Mouse (Mus musculus) intestine, embryonic 14.5 days (tissue): ENCODE data around the gene Rnf227. TPM values are rescaled to one million over a fixed set of nuclear protein-coding genes. Genes with fewer than 3 reads are reported as not detected.
A peak's percentile ranks its signal among the peaks of the same experiment; 100 is the strongest.
"Not testable (repeated sequence)": the region's sequence is repeated elsewhere in the genome, so short reads cannot be mapped to it uniquely, and the experiment has no call there.

Experiments
- ATAC-seq: fragments of 200-750 bp; cut with Nextera tagmentation; replicated peaks from 2 replicates; pipeline ENCODE4 v1.8.0; 2017; ENCODE audit warnings: low read depth, moderate number of reproducible peaks, moderate TSS enrichment, moderate library complexity; ENCODE audit not compliant: low FRiP score, low TSS enrichment
- DNase-seq: peaks from one replicate; pipeline ENCODE4 v3.0.0-alpha.2; 2018; ENCODE audit warnings: low spot score
- H3K27ac ChIP-seq: fragments of 300-500 bp; sonication (generic); 2 replicates; pipeline ENCODE4 v1.5.1; 2014; ENCODE audit warnings: low read depth, mild to moderate bottlenecking, control low read depth
- H3K27me3 ChIP-seq: fragments of 300-500 bp; sonication (generic); replicated peaks from 2 replicates; pipeline ENCODE4 v1.6.1; 2014; ENCODE audit warnings: low read length, control low read depth; ENCODE audit not compliant: control insufficient read depth, insufficient read depth
- H3K36me3 ChIP-seq: fragments of 300-500 bp; sonication (generic); 2 replicates; pipeline ENCODE4 v1.6.1; 2014; ENCODE audit warnings: low read length, control low read depth; ENCODE audit not compliant: control insufficient read depth, insufficient read depth
- H3K4me1 ChIP-seq: fragments of 300-500 bp; sonication (generic); replicated peaks from 2 replicates; pipeline ENCODE4 v1.6.1; 2014; ENCODE audit warnings: low read length, control low read depth, mixed read lengths; ENCODE audit not compliant: control insufficient read depth, insufficient read depth
- H3K4me2 ChIP-seq: fragments of 300-500 bp; sonication (generic); 2 replicates; pipeline ENCODE4 v1.6.1; 2014; ENCODE audit warnings: low read length
- H3K4me3 ChIP-seq: fragments of 300-500 bp; sonication (generic); 2 replicates; pipeline ENCODE4 v1.5.1; 2014; ENCODE audit warnings: low read depth, low read length, control low read depth, mixed read lengths
- H3K9ac ChIP-seq: fragments of 300-500 bp; sonication (generic); 2 replicates; pipeline ENCODE4 v1.6.1; 2014; ENCODE audit warnings: mild to moderate bottlenecking, low read length
- H3K9me3 ChIP-seq: fragments of 300-500 bp; sonication (generic); 2 replicates; pipeline ENCODE4 v1.6.1; 2016; ENCODE audit warnings: low read length, control low read depth; ENCODE audit not compliant: control insufficient read depth
- WGBS: fragments of 180-500 bp; shearing (Covaris S2); extraction: QIAGEN DNeasy Blood & Tissue Kit; methylation state at CpG from one replicate; pipeline ENCODE4 v1.1.7; 2014; 5-methylcytosine and 5-hydroxymethylcytosine counted together
- polyA plus RNA-seq: library from polyadenylated mRNA; unstranded; fragments of >200 nt; fragmentation: Nextera tagmentation; extraction: Ambion mirVana; gene quantifications from 2 replicates; pipeline ENCODE4 v1.2.1, GENCODE M21; 2014

The Rnf227 gene
- polyA plus RNA-seq, 1 experiment from 2014 or later = 13.2 TPM

DNA sequence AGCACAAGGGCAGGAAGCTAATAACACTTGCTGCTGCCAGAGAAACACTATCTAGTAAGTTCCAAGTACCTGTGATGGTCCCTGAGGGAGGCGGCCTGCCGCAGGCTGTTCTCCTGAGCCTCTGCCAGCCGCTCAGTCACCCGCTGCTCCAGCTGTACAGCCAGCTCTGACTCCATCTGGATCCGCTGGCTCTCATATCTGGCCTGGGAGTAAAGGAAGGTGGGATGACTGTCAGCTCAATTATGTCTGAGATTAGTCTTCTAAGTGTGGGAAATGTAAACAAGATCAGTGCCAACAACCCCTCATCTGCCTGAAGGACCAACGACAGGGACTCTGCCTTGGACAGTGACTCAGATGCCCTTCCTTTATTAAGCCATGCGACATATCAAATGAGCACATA is 29.0 kb upstream of the Rnf227 start:
- no peak overlapping the region for H3K9ac ChIP-seq
- ATAC-seq = no peak
- no peak overlapping the region for H3K4me3 ChIP-seq
- 79% methylated on average over 7 of the region's 7 CpGs for WGBS
- no peak for DNase-seq
- no peaks in the 10 kb centered on the region for H3K4me1 ChIP-seq
- H3K36me3 ChIP-seq = peaks cover 85% of the 10 kb centered on the region
- no peak overlapping the region for H3K27ac ChIP-seq
- H3K4me2 ChIP-seq = no peak overlapping the region
- no peaks in the 10 kb centered on the region for H3K9me3 ChIP-seq
- H3K27me3 ChIP-seq = no peaks in the 10 kb centered on the region

DNA sequence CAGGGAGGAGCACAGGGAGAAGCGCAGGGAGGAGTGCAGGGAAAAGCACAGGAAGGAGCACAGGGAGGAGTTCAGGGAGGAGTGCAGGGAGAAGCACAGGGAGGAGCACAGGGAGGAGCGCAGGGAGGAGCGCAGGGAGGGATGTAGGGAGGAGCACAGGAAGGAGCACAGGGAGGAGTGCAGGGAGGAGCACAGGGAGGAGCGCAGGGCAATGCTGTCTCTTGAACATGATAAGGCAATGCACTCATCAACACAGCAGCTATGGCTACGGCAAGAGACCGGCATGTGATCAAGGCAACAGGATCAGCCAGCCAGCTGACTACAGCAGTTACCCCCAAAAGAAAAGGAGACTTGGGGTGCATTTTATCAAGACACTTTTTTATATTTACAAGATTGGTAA is 23.9 kb upstream of the Rnf227 start:
- Histone ChIP-seq H3K4me2 (no peak overlapping the region), H3K27ac (no peak overlapping the region), H3K4me3 (no peak overlapping the region), H3K36me3 (peaks cover 64% of the 10 kb centered on the region), H3K9ac (no peak overlapping the region), H3K27me3 (no peaks in the 10 kb centered on the region), H3K4me1 (no peaks in the 10 kb centered on the region), H3K9me3 (no peaks in the 10 kb centered on the region)
- ATAC-seq (no peak), DNase-seq (no peak)
- 97% methylated on average over 6 of the region's 6 CpGs for WGBS

DNA sequence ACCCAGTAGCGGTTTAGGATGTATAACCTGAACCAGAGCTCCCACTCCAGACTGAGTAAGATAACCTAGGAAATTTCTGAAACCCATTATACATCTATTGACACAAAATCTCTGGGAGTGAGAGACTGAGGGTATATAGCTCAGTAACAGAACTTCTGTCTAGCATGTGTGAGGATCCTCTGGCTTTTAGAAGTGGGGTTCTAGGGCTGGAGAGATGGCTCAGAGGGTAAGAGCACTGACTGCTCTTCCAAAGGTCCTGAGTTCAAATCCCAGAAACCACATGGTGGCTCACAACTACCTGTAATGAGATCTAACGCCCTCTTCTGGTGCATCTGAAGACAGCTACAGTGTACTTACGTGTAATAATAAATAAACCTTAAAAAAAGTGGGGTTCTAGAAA is 22.3 kb upstream of the Rnf227 start:
- not testable (repeated sequence) for H3K9ac ChIP-seq, H3K4me2 ChIP-seq, H3K27me3 ChIP-seq, H3K27ac ChIP-seq, ATAC-seq, H3K4me3 ChIP-seq, DNase-seq, H3K9me3 ChIP-seq
- Histone ChIP-seq H3K36me3 (peaks cover 51% of the 10 kb centered on the region), H3K4me1 (peaks cover 12% of the 10 kb centered on the region)
- WGBS = 89% methylated on average over 3 of the region's 3 CpGs

DNA sequence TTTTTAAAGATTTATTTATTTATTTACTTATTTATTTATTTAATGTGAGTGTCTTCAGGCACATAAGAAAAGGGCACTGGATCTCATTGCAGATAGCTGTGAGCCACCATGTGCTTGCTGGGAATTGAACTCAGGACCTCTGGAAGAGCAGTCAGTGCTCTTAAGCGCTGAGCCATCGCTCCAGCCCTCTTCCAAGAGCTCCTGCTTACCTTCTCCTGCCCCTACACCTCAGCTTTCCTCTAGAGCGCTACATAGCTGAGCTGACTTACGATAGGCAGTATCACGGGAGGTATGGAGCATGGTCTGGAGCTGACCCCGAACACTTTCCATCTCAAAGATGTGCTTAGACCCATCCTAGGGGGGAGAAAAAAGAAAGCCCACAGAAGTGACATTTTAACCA is 18.7 kb upstream of the Rnf227 start:
- peaks cover 2% of the 10 kb centered on the region for H3K27me3 ChIP-seq
- H3K4me3 ChIP-seq = no peak overlapping the region
- no peak overlapping the region for H3K9ac ChIP-seq
- no peak for ATAC-seq
- H3K36me3 ChIP-seq = peaks cover 30% of the 10 kb centered on the region
- no peak for DNase-seq
- no peaks in the 10 kb centered on the region for H3K9me3 ChIP-seq
- H3K27ac ChIP-seq = no peak overlapping the region
- peaks cover 21% of the 10 kb centered on the region for H3K4me1 ChIP-seq
- 94% methylated on average over 6 of the region's 6 CpGs for WGBS
- H3K4me2 ChIP-seq = 0 out of 2 replicates have a peak overlapping the region, but pooled peaks have one; percentile 78

DNA sequence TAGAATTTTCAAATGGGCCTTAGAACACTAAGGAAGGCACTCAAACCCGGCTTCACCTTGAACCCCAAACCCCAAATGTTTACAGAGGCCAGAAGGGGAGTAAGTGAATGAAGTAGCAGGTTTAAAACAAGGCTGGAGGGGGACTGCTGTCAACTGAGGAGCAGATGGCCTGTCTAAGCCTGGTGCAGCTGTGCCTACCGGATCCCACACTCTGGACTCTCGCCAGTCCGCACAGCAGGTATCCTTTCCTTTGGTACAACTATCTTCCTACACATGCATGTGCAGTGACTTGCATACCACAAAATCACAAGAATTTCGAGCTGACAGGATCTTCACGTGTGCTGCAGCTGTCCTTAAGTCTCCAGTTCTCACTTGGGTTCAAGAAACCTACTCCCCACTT is 18.3 kb upstream of the Rnf227 start:
- Histone ChIP-seq H3K4me3 (peak overlapping the region; percentile 76; the same call in 1 of the 2 replicates), H3K27ac (no peak overlapping the region), H3K27me3 (peaks cover 6% of the 10 kb centered on the region), H3K4me1 (peaks cover 25% of the 10 kb centered on the region), H3K9ac (peak overlapping the region; percentile 81), H3K36me3 (peaks cover 30% of the 10 kb centered on the region), H3K4me2 (peak overlapping the region; percentile 78), H3K9me3 (no peaks in the 10 kb centered on the region)
- WGBS = 68% methylated on average over 6 of the region's 6 CpGs
- ATAC-seq (no peak), DNase-seq (no peak)

DNA sequence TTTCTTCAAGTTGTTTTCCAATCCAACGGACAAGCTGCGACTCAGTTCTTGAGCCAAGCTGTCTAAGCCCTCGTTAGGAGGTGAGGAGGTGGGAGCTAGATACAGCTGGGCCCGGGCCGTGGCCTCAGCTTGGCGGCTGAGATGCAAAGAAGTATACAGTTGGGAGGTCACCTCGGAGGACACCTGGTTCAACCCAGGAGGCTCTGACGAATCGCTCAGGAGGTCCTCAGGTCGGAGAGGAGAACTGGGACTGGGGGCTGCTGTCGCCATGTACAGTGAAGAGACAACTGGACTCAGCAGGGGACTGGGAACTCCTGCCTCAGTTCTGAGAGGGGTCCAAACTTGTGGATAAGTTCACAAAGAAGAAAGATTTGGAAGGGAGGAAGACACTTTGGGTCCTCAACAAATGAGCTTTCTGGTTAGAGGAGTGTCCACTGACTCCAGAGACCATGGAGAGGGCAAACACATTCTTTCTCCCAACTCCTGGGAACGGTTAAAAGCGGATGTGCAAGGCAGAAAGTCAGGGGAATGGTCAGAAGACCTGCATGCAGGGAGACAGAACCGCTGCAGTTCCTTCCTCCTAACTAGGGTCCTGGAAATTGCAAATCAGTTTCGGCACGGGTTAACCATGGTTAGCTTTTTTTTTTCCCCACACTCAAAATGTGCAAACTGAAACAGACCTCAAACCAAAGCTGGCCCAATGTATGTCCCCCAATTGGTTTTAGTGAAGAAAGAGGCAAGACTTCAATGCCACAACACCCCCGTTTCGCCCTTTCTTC is 17.4 kb upstream of the Rnf227 start:
- peak overlapping the region; percentile 81 for H3K9ac ChIP-seq
- H3K9me3 ChIP-seq = no peaks in the 10 kb centered on the region
- no peak for ATAC-seq
- H3K4me2 ChIP-seq = peak overlapping the region; percentile 78
- H3K4me3 ChIP-seq = peak overlapping the region; percentile 76
- peaks cover 23% of the 10 kb centered on the region for H3K36me3 ChIP-seq
- peak overlapping the region; percentile 82 for H3K27ac ChIP-seq
- H3K27me3 ChIP-seq = peaks cover 15% of the 10 kb centered on the region
- peaks cover 26% of the 10 kb centered on the region for H3K4me1 ChIP-seq
- 17% methylated on average over 18 of the region's 18 CpGs for WGBS
- peak; percentile 67 for DNase-seq

DNA sequence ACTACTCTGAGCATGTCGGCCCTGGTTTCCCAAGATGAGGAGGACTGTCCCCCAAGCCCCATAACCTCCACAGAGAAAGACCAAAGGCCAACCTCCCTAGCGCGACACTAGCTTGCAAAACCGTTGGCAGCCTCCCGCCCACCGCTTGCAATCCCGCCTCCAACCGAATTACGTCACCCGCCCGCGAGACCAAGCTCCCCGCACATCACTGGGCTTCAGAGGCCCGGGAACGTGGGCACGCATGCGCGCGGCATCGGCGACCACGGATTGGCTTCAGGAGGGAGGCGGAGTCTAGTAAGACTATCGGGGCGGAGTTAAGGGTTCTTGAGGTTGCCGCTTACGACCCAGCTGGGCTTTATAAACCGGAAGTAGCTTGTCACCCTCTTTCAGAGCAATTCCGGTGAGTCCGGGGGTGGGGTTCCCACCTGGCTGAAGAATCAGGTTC is 16.6 kb upstream of the Rnf227 start, which contains the start of the genes Cntrob and Trappc1:
Cntrob (minus strand) TSS at position 109 of the 445 bp plus-strand sequence.
Trappc1 (plus strand) TSS at position 314 of the 445 bp plus-strand sequence.
- peak within 1 kb of the TSS; percentile 86 for H3K4me2 ChIP-seq
- peak within 1 kb of the TSS; percentile 82 for H3K27ac ChIP-seq
- H3K27me3 ChIP-seq = peaks cover 16% of the 10 kb centered on the region
- H3K36me3 ChIP-seq = peaks cover 17% of the 10 kb centered on the region
- DNase-seq (peak; percentile 98), ATAC-seq (peak; percentile 89)
- peaks cover 26% of the 10 kb centered on the region for H3K4me1 ChIP-seq
- peak within 1 kb of the TSS; percentile 76 for H3K4me3 ChIP-seq
- no peaks in the 10 kb centered on the region for H3K9me3 ChIP-seq
- WGBS = under 1% methylated on average over 30 of the region's 30 CpGs
- H3K9ac ChIP-seq = peak within 1 kb of the TSS; percentile 81

DNA sequence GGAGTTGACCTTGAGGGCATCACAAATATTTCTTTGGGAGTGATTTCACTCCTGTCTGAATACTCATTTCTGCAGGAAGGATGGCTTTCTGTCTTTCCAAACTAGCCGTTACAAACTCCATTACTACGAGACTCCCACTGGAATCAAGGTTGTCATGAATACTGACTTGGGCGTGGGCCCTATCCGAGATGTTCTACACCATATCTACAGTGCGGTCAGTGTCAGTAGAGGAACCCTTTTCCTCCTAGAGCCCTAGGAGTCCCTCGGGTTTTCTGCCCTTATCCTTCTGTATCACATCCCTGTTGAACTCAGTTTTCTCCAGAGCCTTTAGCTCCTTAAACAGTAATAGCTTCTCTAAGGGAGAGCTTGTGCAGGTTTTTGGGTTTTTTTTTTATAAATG is 15.5 kb upstream of the Rnf227 start:
- DNase-seq (no peak), ATAC-seq (no peak)
- Histone ChIP-seq H3K4me1 (peaks cover 26% of the 10 kb centered on the region), H3K27ac (no peak overlapping the region), H3K4me2 (peak overlapping the region; percentile 86), H3K9ac (no peak overlapping the region; the same call in 1 of the 2 replicates), H3K27me3 (peaks cover 16% of the 10 kb centered on the region), H3K4me3 (peak overlapping the region; percentile 76; the same call in 1 of the 2 replicates), H3K36me3 (peaks cover 8% of the 10 kb centered on the region), H3K9me3 (no peaks in the 10 kb centered on the region)
- WGBS = 84% methylated on average over 6 of the region's 6 CpGs
